Comparison of ENCODE assay signal across 8 mouse cellular contexts in genomic region chr10:82901436-82901835, GRCm38 (mm10). TPM values are rescaled to one million over a fixed set of nuclear protein-coding genes. Genes with fewer than 3 reads are reported as not detected.
DNase-seq lines count a peak whose midpoint lies in the region; ATAC-seq and TF ChIP-seq lines count a peak whose summit lies in the region.

No protein-coding gene starts in this region.

- intact Hi-C loops in gastrocnemius, adult 2 months (cut with DNase I) = loop anchor here (1.0 to 5.0 kb wide), 4 partner anchors 44 to 234 kb away; no protein-coding TSS in a partner anchor

- H3K27ac ChIP-seq in gastrocnemius, adult 2 months = no peak overlapping the region

- 0 out of 2 replicates have a peak overlapping the region, but pooled peaks have one; percentile 19 for H3K4me3 ChIP-seq in gastrocnemius, adult 2 months

- DNase-seq in WW6 (ENCODE audit: low read depth, low spot score) = peak; percentile 58
- DNase-seq in cerebellum, postnatal 36 days = peak; percentile 79 to 81
- DNase-seq in gastrocnemius, adult 2 months = peak; percentile 93
- peak; percentile 60 for DNase-seq in hindlimb bud, embryonic 11.5 days (ENCODE audit: extremely low spot score, low read depth, low spot score)
- peak; percentile 80 to 87 for DNase-seq in left cerebral cortex, adult 18-20 months (ENCODE audit: low spot score in 2 of 2)
- DNase-seq in right cerebral cortex, adult 2 months (ENCODE audit: low spot score in 2 of 2) = peak; percentile 84
- peak; percentile 57 for DNase-seq in urinary bladder, postnatal 10 days (ENCODE audit: low spot score)

- no peak; the same call in 1 of the 2 replicates for TF ChIP-seq CTCF in gastrocnemius, adult 2 months (IDR thresholded peaks at IDR 0.05)

- peak; percentile 72 for ATAC-seq in megakaryocyte, adult 5-6 weeks (ENCODE audit: poor library complexity, severe bottlenecking)

RNA-seq across cellular contexts. Expression of gene Eid3, which starts 35.0 kb away (rescaled TPM):
- 1 to 10 TPM in 1 of 2 experiments, under 1 TPM in 1; 0.59 to 2.5 TPM for total RNA-seq in gastrocnemius, adult 2 months (2021)
- total RNA-seq in left cerebral cortex, adult 18-20 months (2021) = 1 to 10 TPM in 1 of 2 experiments, under 1 TPM in 1; 0.84 to 1.3 TPM
- 0.25 and 2.7 TPM in 2 replicates for total RNA-seq in megakaryocyte, adult 5-6 weeks (2015)
- 1.8 and 3.6 TPM in 2 replicates for total RNA-seq in megakaryocyte, adult 5-6 weeks (2017)
